ENCODE assay signal across 21 mouse cellular contexts in genomic region chr17:4311785-4312379, GRCm38 (mm10).
DNase-seq lines count a peak whose midpoint lies in the region; ATAC-seq and TF ChIP-seq lines count a peak whose summit lies in the region.
"Had no signal": no experiment of that assay in that cellular context is flagged by ENCODE, and none has a peak within 500 bp of the region (broad histone marks: within the 10 kb centered on the region; RNA-seq: fewer than 3 reads in every experiment).

No protein-coding gene starts in this region.

- WGBS in forebrain, embryonic 11.5 days: 46% methylated on average over 4 of the region's 4 CpGs
- WGBS in forebrain, embryonic 10.5 days: 47% methylated on average over 4 of the region's 4 CpGs
- WGBS in midbrain, embryonic 13.5 days: 32% methylated on average over 4 of the region's 4 CpGs
- WGBS in midbrain, embryonic 10.5 days: 57% methylated on average over 4 of the region's 4 CpGs
- 15% methylated on average over 4 of the region's 4 CpGs for WGBS in forebrain, embryonic 15.5 days
- 48% methylated on average over 4 of the region's 4 CpGs for WGBS in lung, adult 2 months

- H3K9me3 ChIP-seq in forebrain, embryonic 11.5 days (ENCODE audit: control insufficient read depth, low read length): no peaks in the 10 kb centered on the region
- no peaks in the 10 kb centered on the region for H3K9me3 ChIP-seq in forebrain, embryonic 10.5 days
- no peaks in the 10 kb centered on the region for H3K9me3 ChIP-seq in midbrain, embryonic 13.5 days
- no peaks in the 10 kb centered on the region for H3K9me3 ChIP-seq in midbrain, embryonic 10.5 days (replicated peaks)
- H3K9me3 ChIP-seq in forebrain, embryonic 15.5 days: no peaks in the 10 kb centered on the region
- H3K9me3 ChIP-seq: embryonic facial prominence, embryonic 12.5 days; G1E; heart, embryonic 10.5 days; intestine, embryonic 15.5 days had no signal

- H3K4me3 ChIP-seq in forebrain, embryonic 11.5 days (ENCODE audit: low read depth, low read length): no peak overlapping the region
- no peak overlapping the region for H3K4me3 ChIP-seq in forebrain, embryonic 10.5 days
- H3K4me3 ChIP-seq in midbrain, embryonic 13.5 days (replicated peaks): no peak overlapping the region
- H3K4me3 ChIP-seq in midbrain, embryonic 10.5 days: no peak overlapping the region
- no peak overlapping the region for H3K4me3 ChIP-seq in forebrain, embryonic 15.5 days
- H3K4me3 ChIP-seq in lung, adult 2 months (replicated peaks; ENCODE audit: extremely low read depth, low read depth, low read length): no peak overlapping the region
- H3K4me3 ChIP-seq: embryonic facial prominence, embryonic 12.5 days; heart, embryonic 10.5 days; intestine, embryonic 15.5 days had no signal

- H3K4me2 ChIP-seq in forebrain, embryonic 11.5 days (ENCODE audit: low read depth, low read length, severe bottlenecking): no peak overlapping the region
- H3K4me2 ChIP-seq in midbrain, embryonic 13.5 days (replicated peaks): no peak overlapping the region
- no peak overlapping the region for H3K4me2 ChIP-seq in forebrain, embryonic 15.5 days (replicated peaks)
- H3K4me2 ChIP-seq: embryonic facial prominence, embryonic 12.5 days; intestine, embryonic 15.5 days had no signal

- no peak overlapping the region for H3K27ac ChIP-seq in forebrain, embryonic 11.5 days (ENCODE audit: low read depth, low read length)
- no peak overlapping the region for H3K27ac ChIP-seq in forebrain, embryonic 10.5 days
- no peak overlapping the region for H3K27ac ChIP-seq in midbrain, embryonic 13.5 days
- H3K27ac ChIP-seq in midbrain, embryonic 10.5 days (replicated peaks): no peak overlapping the region
- peak overlapping the region; percentile 63 for H3K27ac ChIP-seq in forebrain, embryonic 15.5 days (replicated peaks)
- H3K27ac ChIP-seq: embryonic facial prominence, embryonic 12.5 days; heart, embryonic 10.5 days; intestine, embryonic 15.5 days had no signal

- ATAC-seq in forebrain, embryonic 11.5 days (replicated peaks; ENCODE audit: low FRiP score): 0 out of 2 replicates have a peak, but pooled peaks have one; percentile 36
- peak; percentile 71 for ATAC-seq in midbrain, embryonic 13.5 days
- ATAC-seq in forebrain, embryonic 15.5 days (replicated peaks): peak; percentile 67
- ATAC-seq: CD4-positive, CD25-positive, alpha-beta regulatory T cell, adult 4 months; intestine, embryonic 15.5 days had no signal

- TF ChIP-seq POLR2A in brain, embryonic 14.5 days (IDR thresholded peaks at IDR 0.05; ENCODE audit: borderline replicate concordance, extremely low read depth, insufficient read depth, insufficient read length, poor library complexity, severe bottlenecking): no peak
- TF ChIP-seq POLR2A in lung, adult 2 months (IDR thresholded peaks at IDR 0.05; ENCODE audit: borderline replicate concordance, extremely low read depth, low read depth, low read length): no peak

- H3K36me3 ChIP-seq in forebrain, embryonic 11.5 days (ENCODE audit: control insufficient read depth, insufficient read depth, low read length): no peaks in the 10 kb centered on the region
- H3K36me3 ChIP-seq in forebrain, embryonic 10.5 days (replicated peaks): no peaks in the 10 kb centered on the region
- no peaks in the 10 kb centered on the region for H3K36me3 ChIP-seq in midbrain, embryonic 13.5 days
- H3K36me3 ChIP-seq in midbrain, embryonic 10.5 days: no peaks in the 10 kb centered on the region
- no peaks in the 10 kb centered on the region for H3K36me3 ChIP-seq in forebrain, embryonic 15.5 days
- H3K36me3 ChIP-seq: embryonic facial prominence, embryonic 12.5 days; G1E; heart, embryonic 10.5 days; intestine, embryonic 15.5 days had no signal

- H3K27me3 ChIP-seq in forebrain, embryonic 11.5 days (ENCODE audit: control insufficient read depth, insufficient read depth, low read length): no peaks in the 10 kb centered on the region
- H3K27me3 ChIP-seq in forebrain, embryonic 10.5 days (ENCODE audit: poor library complexity, severe bottlenecking): no peaks in the 10 kb centered on the region
- no peaks in the 10 kb centered on the region for H3K27me3 ChIP-seq in midbrain, embryonic 13.5 days
- no peaks in the 10 kb centered on the region for H3K27me3 ChIP-seq in midbrain, embryonic 10.5 days (ENCODE audit: low read depth, poor library complexity, severe bottlenecking)
- no peaks in the 10 kb centered on the region for H3K27me3 ChIP-seq in forebrain, embryonic 15.5 days
- H3K27me3 ChIP-seq: embryonic facial prominence, embryonic 12.5 days; intestine, embryonic 15.5 days had no signal

- intact Hi-C loops in left cerebral cortex, postnatal 25 days (cut with DNase I): no loop called here

- H3K9ac ChIP-seq in forebrain, embryonic 11.5 days (ENCODE audit: low read length): no peak overlapping the region
- H3K9ac ChIP-seq in midbrain, embryonic 13.5 days (replicated peaks): no peak overlapping the region
- no peak overlapping the region for H3K9ac ChIP-seq in forebrain, embryonic 15.5 days (replicated peaks)
- H3K9ac ChIP-seq: embryonic facial prominence, embryonic 12.5 days; intestine, embryonic 15.5 days had no signal

- TF ChIP-seq CTCF in brain, embryonic 14.5 days (IDR thresholded peaks at IDR 0.05; ENCODE audit: borderline replicate concordance, extremely low read depth, insufficient read depth, insufficient read length): no peak
- no peak for TF ChIP-seq CTCF in lung, adult 2 months (IDR thresholded peaks at IDR 0.05; ENCODE audit: insufficient read depth, low read length)

- H3K4me1 ChIP-seq in forebrain, embryonic 11.5 days (replicated peaks; ENCODE audit: control insufficient read depth, insufficient read depth, low read length): no peaks in the 10 kb centered on the region
- H3K4me1 ChIP-seq in forebrain, embryonic 10.5 days: peaks cover 4% of the 10 kb centered on the region; the same call in 1 of the 2 replicates
- peaks cover 15% of the 10 kb centered on the region for H3K4me1 ChIP-seq in midbrain, embryonic 13.5 days (replicated peaks)
- H3K4me1 ChIP-seq in midbrain, embryonic 10.5 days: 0 out of 2 replicates have a peak, but pooled peaks cover 4% of the 10 kb centered on the region
- H3K4me1 ChIP-seq in forebrain, embryonic 15.5 days: peaks cover 13% of the 10 kb centered on the region
- no peaks in the 10 kb centered on the region for H3K4me1 ChIP-seq in lung, adult 2 months (ENCODE audit: control insufficient read depth, insufficient read depth, low read length)
- H3K4me1 ChIP-seq: embryonic facial prominence, embryonic 12.5 days; heart, embryonic 10.5 days; intestine, embryonic 15.5 days had no signal

- no peak for DNase-seq in forebrain, embryonic 11.5 days (ENCODE audit: low spot score)
- no peak for DNase-seq in forebrain, embryonic 10.5 days (ENCODE audit: extremely low spot score, low spot score)
- no peak for DNase-seq in midbrain, embryonic 10.5 days (ENCODE audit: low spot score)
- peak; percentile 84 for DNase-seq in brain, embryonic 14.5 days (ENCODE audit: low read depth)
- DNase-seq in left cerebral cortex, postnatal 25 days (ENCODE audit: low spot score in 2 of 2): no peak
- DNase-seq in lung, adult 2 months: no peak
- DNase-seq: adrenal gland, postnatal 10 days; B cell, adult 2 months; cerebellum, adult 11-12 months; cerebellum, adult 9-10 months; cerebellum, postnatal 25 days; heart, adult 18-20 months; heart, postnatal 10 days; heart, postnatal 4 days had no signal
